Mouse (Mus musculus) embryonic facial prominence, embryonic 13.5 days (tissue): ENCODE results near the gene Prss57. TPM values are rescaled to one million over a fixed set of nuclear protein-coding genes. Genes with fewer than 3 reads are reported as not detected.

Source experiments
- ATAC-seq: fragments of 200-750 bp; cut with Nextera tagmentation; 2 replicates; pipeline ENCODE4 v1.8.0; 2017; ENCODE audit warnings: low read depth; ENCODE audit not compliant: insufficient number of reproducible peaks, insufficient read depth, low FRiP score, low TSS enrichment
- H3K27ac ChIP-seq: fragments of 300-500 bp; sonication (generic); 2 replicates; pipeline ENCODE4 v1.5.1; 2015; ENCODE audit warnings: moderate library complexity, mild to moderate bottlenecking, inconsistent platforms
- H3K27me3 ChIP-seq: fragments of 300-500 bp; sonication (generic); 2 replicates; pipeline ENCODE4 v1.6.1; 2015; ENCODE audit warnings: mild to moderate bottlenecking, inconsistent platforms
- H3K36me3 ChIP-seq: fragments of 300-500 bp; sonication (generic); 2 replicates; pipeline ENCODE4 v1.6.1; 2015; ENCODE audit warnings: mild to moderate bottlenecking, inconsistent platforms
- H3K4me1 ChIP-seq: fragments of 300-500 bp; sonication (generic); 2 replicates; pipeline ENCODE4 v1.6.1; 2015; ENCODE audit warnings: inconsistent platforms
- H3K4me2 ChIP-seq: fragments of 300-500 bp; sonication (generic); 2 replicates; pipeline ENCODE4 v1.6.1; 2015; ENCODE audit warnings: moderate library complexity, mild to moderate bottlenecking, inconsistent platforms
- H3K4me3 ChIP-seq: fragments of 300-500 bp; sonication (generic); 2 replicates; pipeline ENCODE4 v1.5.1; 2015; ENCODE audit warnings: mild to moderate bottlenecking, inconsistent platforms
- H3K9ac ChIP-seq: fragments of 300-500 bp; sonication (generic); 2 replicates; pipeline ENCODE4 v1.6.1; 2015; ENCODE audit warnings: mild to moderate bottlenecking, inconsistent platforms
- H3K9me3 ChIP-seq: fragments of 300-500 bp; sonication (generic); 2 replicates; pipeline ENCODE4 v1.6.1; 2016; ENCODE audit warnings: inconsistent platforms
- WGBS: fragments of 180-500 bp; shearing (Covaris S2); methylation state at CpG from one replicate; pipeline ENCODE4 v1.1.7; 2015; ENCODE audit warnings: mixed read lengths; 5-methylcytosine and 5-hydroxymethylcytosine counted together
- polyA plus RNA-seq: library from polyadenylated mRNA; unstranded; fragments of >200 nt; fragmentation: Nextera tagmentation; extraction: Ambion mirVana; gene quantifications from 2 replicates; pipeline ENCODE4 v1.2.1, GENCODE M21; 2015

Gene Prss57
- polyA plus RNA-seq, 1 experiment from 2014 or later, result not detected

- peaks cover 54% of the 10 kb centered on the region for H3K27me3 ChIP-seq
- H3K9ac ChIP-seq, result no peak overlapping the region
- 0 out of 2 replicates have a peak overlapping the region, but pooled peaks have one; percentile 75 for H3K4me2 ChIP-seq
- H3K27ac ChIP-seq, result no peak overlapping the region
- no peaks in the 10 kb centered on the region for H3K9me3 ChIP-seq
- WGBS, result 8% methylated on average over 2 of the region's 2 CpGs
- no peak for ATAC-seq
- peaks cover 43% of the 10 kb centered on the region for H3K4me1 ChIP-seq
- H3K36me3 ChIP-seq, result no peaks in the 10 kb centered on the region
- H3K4me3 ChIP-seq, result no peak overlapping the region
Measured at GRCm38 (mm10) chr10:79779193-79779592, 11.6 kb downstream of the Prss57 start.

GRCm38 (mm10) chr10:79778006-79778405 is 12.8 kb downstream of the Prss57 start:
- Histone ChIP-seq H3K9ac (no peak overlapping the region), H3K4me1 (peaks cover 43% of the 10 kb centered on the region), H3K4me3 (peak overlapping the region; percentile 54; the same call in 1 of the 2 replicates), H3K27ac (peak overlapping the region; percentile 39; the same call in 1 of the 2 replicates), H3K9me3 (no peaks in the 10 kb centered on the region), H3K4me2 (peak overlapping the region; percentile 80), H3K36me3 (no peaks in the 10 kb centered on the region), H3K27me3 (peaks cover 48% of the 10 kb centered on the region)
- 10% methylated on average over 15 of the region's 15 CpGs for WGBS
- 0 out of 2 replicates have a peak, but pooled peaks have one; percentile 16 for ATAC-seq

- Histone ChIP-seq H3K27ac (peak within 1 kb of the TSS; percentile 39; the same call in 1 of the 2 replicates), H3K36me3 (no peaks in the 10 kb centered on the region), H3K4me3 (peak within 1 kb of the TSS; percentile 54), H3K4me1 (peaks cover 43% of the 10 kb centered on the region), H3K4me2 (peak within 1 kb of the TSS; percentile 80), H3K27me3 (peaks cover 40% of the 10 kb centered on the region), H3K9me3 (peaks cover 6% of the 10 kb centered on the region; the same call in 1 of the 2 replicates), H3K9ac (peak within 1 kb of the TSS; percentile 76)
- ATAC-seq, result no peak
- WGBS, result under 1% methylated on average over 39 of the region's 39 CpGs
Measured at GRCm38 (mm10) chr10:79777103-79777531, 13.6 kb downstream of the Prss57 start, which contains the start of gene Fstl3. TSS of gene Fstl3 (plus strand) at chr10:79777272.

GRCm38 (mm10) chr10:79774486-79775279 is 16.1 kb downstream of the Prss57 start:
- Histone ChIP-seq H3K9ac (no peak overlapping the region), H3K4me1 (peaks cover 25% of the 10 kb centered on the region), H3K4me3 (no peak overlapping the region), H3K36me3 (no peaks in the 10 kb centered on the region), H3K9me3 (peaks cover 7% of the 10 kb centered on the region; the same call in 1 of the 2 replicates), H3K27me3 (peaks cover 29% of the 10 kb centered on the region), H3K27ac (no peak overlapping the region), H3K4me2 (no peak overlapping the region)
- no peak for ATAC-seq
- 66% methylated on average over 5 of the region's 5 CpGs for WGBS

GRCm38 (mm10) chr10:79773208-79773607 is 17.6 kb downstream of the Prss57 start:
- peaks cover 7% of the 10 kb centered on the region; the same call in 1 of the 2 replicates for H3K9me3 ChIP-seq
- H3K27ac ChIP-seq, result no peak overlapping the region
- no peaks in the 10 kb centered on the region for H3K36me3 ChIP-seq
- 90% methylated on average over 2 of the region's 2 CpGs for WGBS
- no peak overlapping the region for H3K9ac ChIP-seq
- peaks cover 14% of the 10 kb centered on the region for H3K27me3 ChIP-seq
- ATAC-seq, result no peak
- peaks cover 21% of the 10 kb centered on the region for H3K4me1 ChIP-seq
- no peak overlapping the region for H3K4me2 ChIP-seq
- H3K4me3 ChIP-seq, result no peak overlapping the region

- WGBS, result 94% methylated on average over 3 of the region's 3 CpGs
- peaks cover 7% of the 10 kb centered on the region; the same call in 1 of the 2 replicates for H3K9me3 ChIP-seq
- H3K9ac ChIP-seq, result no peak overlapping the region
- H3K4me1 ChIP-seq, result peaks cover 19% of the 10 kb centered on the region
- H3K27me3 ChIP-seq, result peaks cover 9% of the 10 kb centered on the region
- no peak overlapping the region for H3K27ac ChIP-seq
- H3K36me3 ChIP-seq, result no peaks in the 10 kb centered on the region
- H3K4me2 ChIP-seq, result no peak overlapping the region
- no peak overlapping the region for H3K4me3 ChIP-seq
- ATAC-seq, result no peak
Measured at GRCm38 (mm10) chr10:79772320-79772719, 18.4 kb downstream of the Prss57 start.

GRCm38 (mm10) chr10:79769329-79769728 is 21.4 kb downstream of the Prss57 start:
- 45% methylated on average over 4 of the region's 4 CpGs for WGBS
- ATAC-seq, result no peak
- H3K4me1 ChIP-seq, result peaks cover 29% of the 10 kb centered on the region

GRCm38 (mm10) chr10:79768400-79768799 is 22.4 kb downstream of the Prss57 start:
- Histone ChIP-seq H3K27ac (0 out of 2 replicates have a peak overlapping the region, but pooled peaks have one; percentile 48), H3K4me1 (peaks cover 36% of the 10 kb centered on the region), H3K36me3 (no peaks in the 10 kb centered on the region), H3K27me3 (peaks cover 9% of the 10 kb centered on the region), H3K4me3 (peak overlapping the region; percentile 94), H3K9me3 (peaks cover 7% of the 10 kb centered on the region; the same call in 1 of the 2 replicates), H3K9ac (no peak overlapping the region), H3K4me2 (peak overlapping the region; percentile 86)
- under 1% methylated on average over 5 of the region's 5 CpGs for WGBS
- no peak for ATAC-seq

More at GRCm38 (mm10) chr10:79769329-79769728, 21.4 kb downstream of the Prss57 start:
- no peak overlapping the region for H3K4me2 ChIP-seq
- no peak overlapping the region for H3K4me3 ChIP-seq
- H3K9me3 ChIP-seq, result peaks cover 7% of the 10 kb centered on the region; the same call in 1 of the 2 replicates
- H3K27me3 ChIP-seq, result peaks cover 9% of the 10 kb centered on the region
- no peaks in the 10 kb centered on the region for H3K36me3 ChIP-seq
- no peak overlapping the region for H3K27ac ChIP-seq
- H3K9ac ChIP-seq, result no peak overlapping the region

GRCm38 (mm10) chr10:79767372-79768244 is 23.2 kb downstream of the Prss57 start:
- peaks cover under 1% of the 10 kb centered on the region; the same call in 1 of the 2 replicates for H3K36me3 ChIP-seq
- peaks cover 6% of the 10 kb centered on the region; the same call in 1 of the 2 replicates for H3K9me3 ChIP-seq
- H3K9ac ChIP-seq, result peak overlapping the region; percentile 97
- H3K4me2 ChIP-seq, result peak overlapping the region; percentile 86
- peak overlapping the region; percentile 94 for H3K4me3 ChIP-seq
- H3K27ac ChIP-seq, result peak overlapping the region; percentile 91
- 11% methylated on average over 40 of the region's 40 CpGs for WGBS
- ATAC-seq, result peak; percentile 78
- H3K4me1 ChIP-seq, result peaks cover 36% of the 10 kb centered on the region
- peaks cover 9% of the 10 kb centered on the region for H3K27me3 ChIP-seq

GRCm38 (mm10) chr10:79766508-79767325 is 24.0 kb downstream of the Prss57 start, which contains the start of gene Rnf126:
TSS of gene Rnf126 (minus strand) at chr10:79766952.
- peak; percentile 82 for ATAC-seq
- Histone ChIP-seq H3K36me3 (peaks cover 9% of the 10 kb centered on the region), H3K4me1 (peaks cover 36% of the 10 kb centered on the region), H3K27me3 (peaks cover 9% of the 10 kb centered on the region), H3K9me3 (no peaks in the 10 kb centered on the region), H3K9ac (peak within 1 kb of the TSS; percentile 97), H3K4me2 (peak within 1 kb of the TSS; percentile 86), H3K27ac (peak within 1 kb of the TSS; percentile 91), H3K4me3 (peak within 1 kb of the TSS; percentile 94)
- under 1% methylated on average over 93 of the region's 101 CpGs for WGBS
